Mouse (Mus musculus): Measurements from ENCODE around the gene Gprc5c. TPM values are rescaled to one million over a fixed set of nuclear protein-coding genes. Genes with fewer than 3 reads are reported as not detected.
A peak's percentile ranks its signal among the peaks of the same experiment; 100 is the strongest.

Gene Gprc5c
- polyA plus RNA-seq, 1 experiment from 2014 or later = 10.9 TPM

- Histone ChIP-seq H3K9ac (ENCODE audit: low read depth, low read length) (peak overlapping the region; percentile 75), H3K4me3 (ENCODE audit: low read length) (peak overlapping the region; percentile 74), H3K4me2 (ENCODE audit: low read depth, low read length) (peak overlapping the region; percentile 99), H3K9me3 (ENCODE audit: control insufficient read depth, low read length) (no peaks in the 10 kb centered on the region), H3K36me3 (ENCODE audit: control insufficient read depth, insufficient read depth, low read length) (no peaks in the 10 kb centered on the region), H3K27ac (ENCODE audit: low read length) (peak overlapping the region; percentile 61), H3K4me1 (ENCODE audit: control insufficient read depth, insufficient read depth, low read length) (peaks cover 13% of the 10 kb centered on the region), H3K27me3 (replicated peaks; ENCODE audit: control insufficient read depth, insufficient read depth, low read length) (no peaks in the 10 kb centered on the region)
- under 1% methylated on average over 27 of the region's 27 CpGs for WGBS
- peak; percentile 39 for ATAC-seq
These were observed 286 bp downstream of the Gprc5c start for GRCm38 (mm10) chr11:114851269-114851607.

DNA sequence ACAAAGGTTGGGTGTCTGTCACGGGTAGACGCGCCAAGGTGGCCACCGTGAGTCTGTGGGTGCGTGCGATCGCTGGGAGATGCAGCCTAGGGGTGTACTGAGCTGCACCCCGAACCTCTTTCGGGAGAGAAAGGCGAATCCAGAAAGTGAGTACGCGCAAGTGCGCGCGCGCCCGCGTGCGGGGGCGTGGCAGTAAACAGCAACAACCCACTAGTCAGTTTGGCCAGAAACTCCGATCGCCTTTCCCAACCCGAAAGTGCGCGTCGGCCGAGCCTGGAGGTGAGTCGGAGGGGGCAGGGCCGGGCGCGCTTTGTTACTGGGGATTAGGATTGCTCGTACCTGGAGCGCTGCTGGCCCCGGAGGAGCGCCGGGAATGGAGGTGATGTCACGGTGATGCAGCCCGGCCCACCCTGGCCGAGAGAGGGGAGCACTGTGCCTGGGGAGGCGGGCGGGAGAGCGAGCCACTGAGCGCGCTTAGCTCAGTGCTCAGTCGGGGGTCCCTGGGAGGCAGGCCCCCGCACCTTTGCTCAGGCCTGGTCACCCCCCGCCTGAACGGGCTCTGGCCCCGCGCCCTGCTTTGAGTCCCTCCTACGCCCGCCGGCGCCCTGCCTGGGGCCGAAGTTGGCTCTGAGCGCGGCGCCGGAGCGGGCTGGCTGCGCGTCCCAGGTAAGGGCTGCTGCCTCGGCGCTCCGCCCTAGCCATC, 807 bp downstream of the Gprc5c start:
- Histone ChIP-seq H3K4me2 (ENCODE audit: low read depth, low read length) (peak overlapping the region; percentile 99), H3K36me3 (ENCODE audit: control insufficient read depth, insufficient read depth, low read length) (no peaks in the 10 kb centered on the region), H3K27me3 (replicated peaks; ENCODE audit: control insufficient read depth, insufficient read depth, low read length) (no peaks in the 10 kb centered on the region), H3K4me1 (ENCODE audit: control insufficient read depth, insufficient read depth, low read length) (peaks cover 13% of the 10 kb centered on the region), H3K9me3 (ENCODE audit: control insufficient read depth, low read length) (no peaks in the 10 kb centered on the region), H3K4me3 (ENCODE audit: low read length) (peak overlapping the region; percentile 74), H3K9ac (ENCODE audit: low read depth, low read length) (peak overlapping the region; percentile 75), H3K27ac (ENCODE audit: low read length) (peak overlapping the region; percentile 79)
- ATAC-seq = peak; percentile 73
- WGBS = under 1% methylated on average over 65 of the region's 65 CpGs

DNA sequence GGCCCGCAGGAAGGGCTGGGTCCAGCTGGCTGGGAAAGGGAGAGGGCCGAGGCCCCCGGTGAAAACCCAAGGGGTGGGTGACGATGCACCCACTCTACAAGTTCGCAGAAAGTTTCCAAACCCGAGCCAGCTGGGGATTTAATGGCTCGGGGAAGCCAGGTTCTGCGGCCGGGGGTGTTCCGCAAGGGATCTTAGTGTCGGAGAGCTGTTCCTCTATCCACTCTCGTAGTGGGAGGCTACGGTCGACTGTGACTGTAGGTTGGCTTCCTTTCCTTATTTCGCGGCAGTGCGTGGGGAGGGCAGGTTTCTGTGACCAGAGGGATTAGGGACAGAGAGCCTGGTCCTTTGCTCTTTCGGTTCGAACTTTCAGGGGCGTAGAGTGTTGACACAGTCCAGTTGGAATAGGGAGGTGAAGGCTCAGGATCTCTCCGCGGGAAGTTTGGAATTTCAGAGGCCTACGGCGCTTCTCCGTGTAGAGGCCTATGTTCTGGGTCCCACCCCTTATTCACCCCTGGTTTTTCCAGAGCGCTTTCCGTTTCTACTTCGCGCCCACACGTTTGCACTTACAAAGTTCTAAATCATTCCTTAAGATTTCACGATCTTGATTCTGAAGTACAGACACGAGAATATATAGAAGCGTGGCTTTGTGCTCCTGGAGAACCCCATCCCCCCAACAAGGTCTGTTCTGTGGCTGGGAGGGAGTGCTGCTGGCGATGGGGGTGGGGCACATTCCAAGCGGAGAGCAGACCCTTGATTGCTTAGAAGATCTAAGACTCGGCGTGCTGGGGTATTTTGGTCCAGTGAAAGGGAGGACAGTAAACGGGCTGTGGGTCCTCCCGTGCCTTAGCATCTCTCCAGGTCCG, 1.6 kb downstream of the Gprc5c start:
- H3K4me2 ChIP-seq (ENCODE audit: low read depth, low read length) = peak overlapping the region; percentile 99
- H3K9ac ChIP-seq (ENCODE audit: low read depth, low read length) = peak overlapping the region; percentile 75
- WGBS = 2% methylated on average over 40 of the region's 40 CpGs
- peak overlapping the region; percentile 74 for H3K4me3 ChIP-seq (ENCODE audit: low read length)
- H3K36me3 ChIP-seq (ENCODE audit: control insufficient read depth, insufficient read depth, low read length) = no peaks in the 10 kb centered on the region
- no peaks in the 10 kb centered on the region for H3K9me3 ChIP-seq (ENCODE audit: control insufficient read depth, low read length)
- ATAC-seq = 0 out of 2 replicates have a peak, but pooled peaks have one; percentile 0
- H3K4me1 ChIP-seq (ENCODE audit: control insufficient read depth, insufficient read depth, low read length) = peaks cover 13% of the 10 kb centered on the region
- no peaks in the 10 kb centered on the region for H3K27me3 ChIP-seq (replicated peaks; ENCODE audit: control insufficient read depth, insufficient read depth, low read length)
- peak overlapping the region; percentile 79 for H3K27ac ChIP-seq (ENCODE audit: low read length)

DNA sequence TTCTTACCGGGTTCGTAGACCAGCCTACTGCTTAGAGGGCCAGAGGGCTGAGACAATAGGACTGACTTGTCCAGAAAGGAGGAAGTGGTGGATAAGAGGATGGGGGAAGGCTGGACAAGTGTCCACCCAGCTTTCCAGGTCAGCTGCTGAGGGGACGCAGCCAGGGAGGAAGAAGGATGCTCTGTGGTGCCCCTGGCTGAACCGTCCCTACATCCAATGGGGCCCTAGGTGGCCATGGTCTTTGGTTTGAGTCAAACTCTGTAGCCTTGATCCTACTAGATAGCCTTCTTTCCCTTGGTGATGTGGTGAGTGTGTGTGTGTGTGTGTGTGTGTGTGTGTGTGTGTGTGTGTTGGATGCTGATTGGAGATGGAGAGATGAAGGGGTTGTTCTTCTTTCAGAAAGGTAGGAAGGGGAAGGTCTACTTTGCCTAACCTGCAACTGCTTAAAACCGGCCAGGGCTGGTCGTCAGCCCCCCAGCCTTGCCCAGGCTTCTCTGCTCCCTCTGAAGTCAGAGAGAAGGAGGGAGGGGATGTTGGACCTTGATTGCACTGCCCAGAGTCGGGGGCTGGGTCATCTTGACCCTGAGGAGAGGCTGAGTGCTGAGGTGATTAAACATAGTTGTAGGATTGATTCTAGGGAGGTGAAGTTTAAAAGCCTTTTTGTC, 2.4 kb downstream of the Gprc5c start:
- WGBS = 25% methylated on average over 7 of the region's 7 CpGs
- Histone ChIP-seq H3K9ac (ENCODE audit: low read depth, low read length) (peak overlapping the region; percentile 75; the same call in 1 of the 2 replicates), H3K4me3 (ENCODE audit: low read length) (peak overlapping the region; percentile 74), H3K36me3 (ENCODE audit: control insufficient read depth, insufficient read depth, low read length) (no peaks in the 10 kb centered on the region), H3K4me1 (ENCODE audit: control insufficient read depth, insufficient read depth, low read length) (peaks cover 13% of the 10 kb centered on the region), H3K9me3 (ENCODE audit: control insufficient read depth, low read length) (no peaks in the 10 kb centered on the region), H3K4me2 (ENCODE audit: low read depth, low read length) (peak overlapping the region; percentile 99), H3K27me3 (replicated peaks; ENCODE audit: control insufficient read depth, insufficient read depth, low read length) (no peaks in the 10 kb centered on the region), H3K27ac (ENCODE audit: low read length) (no peak overlapping the region; the same call in 1 of the 2 replicates)
- ATAC-seq = no peak

DNA sequence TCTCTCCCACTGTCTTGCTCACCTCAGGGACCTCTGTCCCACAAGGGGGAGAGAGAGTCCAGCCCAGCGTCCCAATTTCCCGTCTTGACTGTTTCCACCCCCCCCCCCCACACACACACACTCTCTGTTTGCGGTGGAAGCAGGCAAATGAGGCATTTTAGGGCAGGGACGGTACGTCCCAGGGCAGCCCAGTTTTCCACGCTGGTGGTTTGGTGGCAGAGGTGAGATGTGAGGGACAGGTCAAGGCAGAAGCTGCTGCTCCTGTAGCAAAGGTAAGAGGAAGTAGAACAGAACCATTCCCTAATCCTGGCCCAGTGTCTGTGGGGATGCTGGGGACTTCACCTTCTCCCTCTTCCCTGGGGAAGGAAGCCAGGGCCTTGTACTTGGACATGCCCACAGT, 3.6 kb downstream of the Gprc5c start:
- Histone ChIP-seq H3K27me3 (replicated peaks; ENCODE audit: control insufficient read depth, insufficient read depth, low read length) (no peaks in the 10 kb centered on the region), H3K4me1 (ENCODE audit: control insufficient read depth, insufficient read depth, low read length) (peaks cover 13% of the 10 kb centered on the region), H3K9me3 (ENCODE audit: control insufficient read depth, low read length) (no peaks in the 10 kb centered on the region), H3K9ac (ENCODE audit: low read depth, low read length) (no peak overlapping the region), H3K4me3 (ENCODE audit: low read length) (no peak overlapping the region), H3K36me3 (ENCODE audit: control insufficient read depth, insufficient read depth, low read length) (no peaks in the 10 kb centered on the region), H3K27ac (ENCODE audit: low read length) (no peak overlapping the region), H3K4me2 (ENCODE audit: low read depth, low read length) (no peak overlapping the region)
- WGBS = 70% methylated on average over 6 of the region's 6 CpGs
- no peak for ATAC-seq

GRCm38 (mm10) chr11:114856125-114856524, 5.2 kb downstream of the Gprc5c start:
- no peaks in the 10 kb centered on the region for H3K9me3 ChIP-seq (ENCODE audit: control insufficient read depth, low read length)
- no peak overlapping the region for H3K4me2 ChIP-seq (ENCODE audit: low read depth, low read length)
- no peak overlapping the region for H3K9ac ChIP-seq (ENCODE audit: low read depth, low read length)
- WGBS = 73% methylated on average over 5 of the region's 5 CpGs
- H3K27ac ChIP-seq (ENCODE audit: low read length) = no peak overlapping the region
- no peak overlapping the region for H3K4me3 ChIP-seq (ENCODE audit: low read length)
- no peaks in the 10 kb centered on the region for H3K36me3 ChIP-seq (ENCODE audit: control insufficient read depth, insufficient read depth, low read length)
- peaks cover 5% of the 10 kb centered on the region for H3K4me1 ChIP-seq (ENCODE audit: control insufficient read depth, insufficient read depth, low read length)
- H3K27me3 ChIP-seq (replicated peaks; ENCODE audit: control insufficient read depth, insufficient read depth, low read length) = no peaks in the 10 kb centered on the region
- no peak for ATAC-seq

GRCm38 (mm10) chr11:114858641-114859040, 7.7 kb downstream of the Gprc5c start:
- H3K4me2 ChIP-seq (ENCODE audit: low read depth, low read length) = no peak overlapping the region
- no peaks in the 10 kb centered on the region for H3K4me1 ChIP-seq (ENCODE audit: control insufficient read depth, insufficient read depth, low read length)
- no peaks in the 10 kb centered on the region for H3K27me3 ChIP-seq (replicated peaks; ENCODE audit: control insufficient read depth, insufficient read depth, low read length)
- no peak overlapping the region for H3K4me3 ChIP-seq (ENCODE audit: low read length)
- no peak overlapping the region for H3K9ac ChIP-seq (ENCODE audit: low read depth, low read length)
- no peak for ATAC-seq
- no peak overlapping the region for H3K27ac ChIP-seq (ENCODE audit: low read length)
- 91% methylated on average over 2 of the region's 2 CpGs for WGBS
- H3K36me3 ChIP-seq (ENCODE audit: control insufficient read depth, insufficient read depth, low read length) = no peaks in the 10 kb centered on the region
- no peaks in the 10 kb centered on the region for H3K9me3 ChIP-seq (ENCODE audit: control insufficient read depth, low read length)

DNA sequence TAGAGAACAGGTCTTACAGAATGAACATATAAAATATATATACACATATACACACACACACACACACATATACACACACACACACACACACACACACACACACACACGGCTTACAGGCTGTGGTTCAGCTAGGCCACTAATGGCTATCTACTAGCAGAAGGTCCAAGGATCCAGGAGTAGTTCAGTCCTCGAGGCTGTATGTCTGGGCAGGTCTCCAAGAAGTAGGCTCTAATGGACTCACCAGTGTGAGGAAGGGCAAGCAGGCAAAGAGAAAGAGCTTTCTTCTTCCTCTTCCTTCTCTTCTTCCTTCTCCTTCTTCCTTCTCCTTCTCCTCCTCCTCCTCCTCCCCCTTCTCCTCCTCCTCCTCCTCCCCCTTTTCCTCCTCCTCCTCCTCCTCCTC, 10.1 kb downstream of the Gprc5c start:
- Histone ChIP-seq H3K27me3 (replicated peaks; ENCODE audit: control insufficient read depth, insufficient read depth, low read length) (no peaks in the 10 kb centered on the region), H3K9me3 (ENCODE audit: control insufficient read depth, low read length) (no peaks in the 10 kb centered on the region), H3K4me2 (ENCODE audit: low read depth, low read length) (no peak overlapping the region), H3K36me3 (ENCODE audit: control insufficient read depth, insufficient read depth, low read length) (no peaks in the 10 kb centered on the region), H3K4me3 (ENCODE audit: low read length) (no peak overlapping the region), H3K9ac (ENCODE audit: low read depth, low read length) (no peak overlapping the region), H3K4me1 (ENCODE audit: control insufficient read depth, insufficient read depth, low read length) (peaks cover 4% of the 10 kb centered on the region; the same call in 1 of the 2 replicates), H3K27ac (ENCODE audit: low read length) (no peak overlapping the region)
- WGBS = 68% methylated on average over 2 of the region's 2 CpGs
- no peak for ATAC-seq

DNA sequence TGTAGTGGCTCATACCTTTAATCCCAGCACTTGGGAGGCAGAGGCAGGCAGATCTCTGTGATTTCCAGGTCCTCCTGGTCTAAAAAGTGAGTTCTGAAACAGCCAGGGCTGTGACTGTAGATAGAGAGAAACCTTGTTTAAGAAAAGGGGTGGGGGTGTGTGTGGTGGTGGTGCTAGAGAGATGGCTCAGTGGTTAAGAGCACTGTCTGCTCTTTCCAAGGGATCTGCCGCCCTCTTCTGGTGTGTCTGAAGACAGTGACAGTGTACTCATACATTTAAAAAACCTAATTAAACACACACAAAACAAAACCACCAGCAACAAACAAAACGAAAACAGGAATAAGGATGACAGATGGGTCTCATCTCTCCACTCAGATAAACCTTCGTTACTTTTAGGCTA, 11.7 kb downstream of the Gprc5c start:
- Histone ChIP-seq H3K4me2 (ENCODE audit: low read depth, low read length) (no peak overlapping the region), H3K4me3 (ENCODE audit: low read length) (no peak overlapping the region), H3K9ac (ENCODE audit: low read depth, low read length) (no peak overlapping the region), H3K27me3 (replicated peaks; ENCODE audit: control insufficient read depth, insufficient read depth, low read length) (no peaks in the 10 kb centered on the region), H3K27ac (ENCODE audit: low read length) (no peak overlapping the region), H3K4me1 (ENCODE audit: control insufficient read depth, insufficient read depth, low read length) (peaks cover 20% of the 10 kb centered on the region), H3K9me3 (ENCODE audit: control insufficient read depth, low read length) (no peaks in the 10 kb centered on the region), H3K36me3 (ENCODE audit: control insufficient read depth, insufficient read depth, low read length) (no peaks in the 10 kb centered on the region)
- no peak for ATAC-seq
- 91% methylated on average over 3 of the region's 3 CpGs for WGBS

Measured in intestine, embryonic 16.5 days (tissue).